Mouse (Mus musculus): ENCODE measurements around the gene Gemin2. TPM values are rescaled to one million over a fixed set of nuclear protein-coding genes. Genes with fewer than 3 reads are reported as not detected.

Gene Gemin2
- total RNA-seq (2023; ENCODE audit: inconsistent age), result 12.3 to 16.8 TPM (median 14.5 TPM) in 4 replicates

DNA sequence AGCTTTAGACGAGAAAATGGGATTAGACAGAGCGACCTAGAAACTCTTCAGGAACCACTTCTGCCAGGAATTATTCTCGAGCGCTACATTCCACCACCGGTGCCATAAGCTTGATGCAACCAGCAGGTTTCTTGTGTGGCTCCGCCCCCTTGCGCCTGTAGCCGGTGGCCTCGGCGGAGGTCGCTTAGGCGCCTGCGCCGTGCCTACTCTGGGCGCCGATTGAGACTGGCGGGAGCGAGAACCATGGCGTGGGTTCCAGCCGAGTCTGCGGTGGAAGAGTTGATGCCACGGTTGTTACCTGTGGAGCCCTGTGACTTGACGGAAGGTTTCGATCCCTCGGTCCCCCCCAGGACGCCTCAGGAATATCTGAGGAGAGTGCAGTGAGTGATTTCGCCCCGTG is at the start of gene Gemin2:
Gemin2 (plus strand) TSS at position 160 of the 400 bp plus-strand sequence.

GRCm38 (mm10) chr12:59011844-59012709 is 1.1 kb upstream of the Gemin2 start, which contains the start of gene Sec23a:
TSS of gene Sec23a (minus strand) at chr12:59012017.

DNA sequence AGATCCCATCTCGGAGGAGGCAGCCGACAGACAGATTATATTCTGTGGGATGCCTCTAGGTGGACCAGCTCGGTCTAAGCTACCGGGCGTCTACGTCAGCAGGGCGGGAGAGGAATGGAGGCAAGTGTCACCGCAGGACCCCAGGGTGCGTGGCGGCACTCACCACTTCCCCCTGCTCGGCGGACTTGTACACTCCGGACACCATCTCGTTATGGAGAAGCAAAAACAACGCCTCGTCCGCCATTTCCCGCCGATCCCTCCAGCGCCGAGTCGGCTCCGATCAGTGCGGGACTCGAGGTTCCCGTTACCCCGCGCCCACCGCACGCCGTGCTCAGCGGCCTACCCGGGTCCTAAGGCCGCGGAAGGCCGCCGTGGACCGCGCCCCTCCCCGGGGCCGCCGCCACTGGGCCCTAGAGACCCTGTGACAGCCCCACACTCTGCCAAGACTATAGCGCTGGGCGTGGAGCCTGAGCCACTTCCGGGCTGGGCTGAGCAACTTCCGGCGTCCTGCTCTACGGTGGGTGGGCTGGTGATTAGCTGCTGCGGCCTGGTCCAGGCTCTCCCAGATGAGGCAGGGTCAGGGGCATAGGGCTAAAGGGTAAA is 47.9 kb downstream of the Gemin2 start, which contains the start of gene Trappc6b:
Trappc6b (minus strand) TSS at position 480 of the 603 bp plus-strand sequence.

DNA sequence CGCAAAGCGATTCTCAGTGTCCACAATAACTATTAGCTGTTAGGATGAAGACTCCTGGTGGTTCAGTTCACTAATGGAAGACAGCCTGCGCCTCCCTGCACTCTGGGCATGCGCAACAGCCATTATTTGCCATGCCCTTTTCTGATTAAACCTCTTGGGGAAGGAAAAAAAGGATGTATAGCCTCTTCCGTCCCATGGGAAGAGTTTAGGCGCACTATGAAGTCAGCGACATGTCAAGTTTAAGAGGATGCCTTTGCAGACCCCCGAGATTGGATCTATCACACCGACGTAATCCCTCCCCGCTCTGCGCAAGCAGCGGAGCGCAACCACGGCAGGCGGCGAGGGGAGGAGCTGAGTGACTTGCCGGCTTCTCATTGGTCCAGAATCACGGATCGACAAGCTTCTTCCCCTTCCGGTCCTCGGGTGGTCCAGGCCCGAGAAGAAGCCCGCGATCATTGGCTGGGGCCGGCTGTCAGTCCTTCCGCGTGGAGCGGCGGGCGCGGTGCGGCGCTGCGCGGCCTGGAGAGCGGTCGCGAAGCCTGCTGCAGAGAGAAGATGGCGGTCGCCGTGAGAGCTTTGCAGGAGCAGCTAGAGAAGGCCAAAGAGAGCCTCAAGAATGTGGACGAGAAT is 53.4 kb downstream of the Gemin2 start, which contains the start of gene Pnn:
Pnn (plus strand) TSS at position 437 of the 630 bp plus-strand sequence.

Other genes starting within 250 kb of the Gemin2 start
- gene Sec23a, start 1.4 kb upstream of the Gemin2 start, total RNA-seq (2023; ENCODE audit: inconsistent age), result 17.4 to 24.2 TPM (median 20.8 TPM) in 4 replicates
- 58.2 to 77.3 TPM (median 66.3 TPM) in 4 replicates for gene Trappc6b, start 48.1 kb downstream of the Gemin2 start, total RNA-seq (2023; ENCODE audit: inconsistent age)
- 64.3 to 86.2 TPM (median 70.4 TPM) in 4 replicates for gene Pnn, start 53.5 kb downstream of the Gemin2 start, total RNA-seq (2023; ENCODE audit: inconsistent age)
- gene Mia2, start 82.4 kb downstream of the Gemin2 start, total RNA-seq (2023; ENCODE audit: inconsistent age), result 107 to 117 TPM (median 112 TPM) in 4 replicates
- 32.5 to 55.2 TPM (median 42.9 TPM) in 4 replicates for gene Fbxo33, start 206.3 kb downstream of the Gemin2 start, total RNA-seq (2023; ENCODE audit: inconsistent age)

All from B cell, adult (primary cell).